Mouse (Mus musculus) heart, postnatal 0 days (tissue): ENCODE results near the gene Asic3. TPM values are rescaled to one million over a fixed set of nuclear protein-coding genes. Genes with fewer than 3 reads are reported as not detected.
A peak's percentile ranks its signal among the peaks of the same experiment; 100 is the strongest.

Experiments
- ATAC-seq: fragments of 200-750 bp; cut with Nextera tagmentation; 2 replicates; pipeline ENCODE4 v1.8.0; 2017; ENCODE audit warnings: low read depth, moderate number of reproducible peaks, moderate library complexity; ENCODE audit not compliant: insufficient read depth
- DNase-seq: peaks from one replicate; pipeline ENCODE4 v3.0.0-alpha.2; 2016; ENCODE audit warnings: low spot score
- H3K27ac ChIP-seq: fragments of 300-500 bp; sonication (generic); 2 replicates; pipeline ENCODE4 v1.5.1; 2014; ENCODE audit warnings: low read depth, mild to moderate bottlenecking
- H3K27me3 ChIP-seq: fragments of 300-500 bp; sonication (generic); 2 replicates; pipeline ENCODE4 v1.6.1; 2014; ENCODE audit warnings: low read length, mixed read lengths; ENCODE audit not compliant: control insufficient read depth, insufficient read depth
- H3K36me3 ChIP-seq: fragments of 300-500 bp; sonication (generic); replicated peaks from 2 replicates; pipeline ENCODE4 v1.6.1; 2014; ENCODE audit warnings: low read length, mixed read lengths; ENCODE audit not compliant: control insufficient read depth, insufficient read depth
- H3K4me1 ChIP-seq: fragments of 300-500 bp; sonication (generic); 2 replicates; pipeline ENCODE4 v1.6.1; 2014; ENCODE audit warnings: antibody characterized with exemption; ENCODE audit not compliant: control insufficient read depth, insufficient read depth
- H3K4me2 ChIP-seq: fragments of 300-500 bp; sonication (generic); 2 replicates; pipeline ENCODE4 v1.6.1; 2014; ENCODE audit warnings: low read depth, mild to moderate bottlenecking, low read length, moderate library complexity
- H3K4me3 ChIP-seq: fragments of 300-500 bp; sonication (generic); 2 replicates; pipeline ENCODE4 v1.5.1; 2014; ENCODE audit warnings: low read depth, low read length
- H3K9ac ChIP-seq: fragments of 300-500 bp; sonication (generic); replicated peaks from 2 replicates; pipeline ENCODE4 v1.6.1; 2014; ENCODE audit warnings: low read depth, low read length, mixed read lengths
- H3K9me3 ChIP-seq: fragments of 300-500 bp; sonication (generic); replicated peaks from 2 replicates; pipeline ENCODE4 v1.6.1; 2016; ENCODE audit warnings: low read length; ENCODE audit not compliant: control insufficient read depth
- CTCF ChIP-seq: IDR thresholded peaks from 2 replicates; pipeline ENCODE4 v1.5.1; 2016; ENCODE audit warnings: antibody characterized with exemption, control low read depth, low read depth
- EP300 ChIP-seq: IDR thresholded peaks from 2 replicates; pipeline ENCODE4 v1.6.1; 2016; ENCODE audit warnings: antibody characterized with exemption, low read depth
- WGBS: fragments of 180-500 bp; shearing (Covaris S2); extraction: QIAGEN DNeasy Blood & Tissue Kit; methylation state at CpG from one replicate; pipeline ENCODE4 v1.1.7; 2014; 5-methylcytosine and 5-hydroxymethylcytosine counted together
- polyA plus RNA-seq: library from polyadenylated mRNA; unstranded; fragments of >200 nt; fragmentation: Nextera tagmentation; extraction: Ambion mirVana; gene quantifications from 2 replicates; pipeline ENCODE4 v1.2.1, GENCODE M21; 2015
- total RNA-seq: library from RNA; depleted of rRNA; stranded (reverse); fragments of >200 nt; gene quantifications from 2 replicates; pipeline ENCODE4 v1.2.3, GENCODE M21; 2014; ENCODE audit warnings: low replicate concordance

The Asic3 gene
- total and polyA plus RNA-seq, 2 experiments from 2014 or later = 0.10 TPM; not detected in 1

- TF ChIP-seq EP300 (no peak), CTCF (no peak)
- Histone ChIP-seq H3K9me3 (no peaks in the 10 kb centered on the region), H3K9ac (no peak overlapping the region), H3K4me3 (no peak overlapping the region), H3K4me1 (peaks cover 10% of the 10 kb centered on the region; the same call in 1 of the 2 replicates), H3K27ac (no peak overlapping the region), H3K27me3 (no peaks in the 10 kb centered on the region), H3K4me2 (no peak overlapping the region), H3K36me3 (peaks cover 60% of the 10 kb centered on the region)
- DNase-seq (no peak), ATAC-seq (no peak)
- 83% methylated on average over 8 of the region's 8 CpGs for WGBS
Observed at GRCm38 (mm10) chr5:24441187-24441586, 28.0 kb downstream of the Asic3 start.

GRCm38 (mm10) chr5:24442029-24442428, 28.8 kb downstream of the Asic3 start:
- ATAC-seq (no peak), DNase-seq (no peak)
- H3K4me2 ChIP-seq = no peak overlapping the region
- no peak overlapping the region for H3K27ac ChIP-seq
- no peak overlapping the region for H3K9ac ChIP-seq
- no peaks in the 10 kb centered on the region for H3K9me3 ChIP-seq
- peaks cover 53% of the 10 kb centered on the region for H3K36me3 ChIP-seq
- no peak overlapping the region for H3K4me3 ChIP-seq
- H3K27me3 ChIP-seq = no peaks in the 10 kb centered on the region
- no peak for TF ChIP-seq EP300
- no peak for TF ChIP-seq CTCF
- H3K4me1 ChIP-seq = peaks cover 10% of the 10 kb centered on the region; the same call in 1 of the 2 replicates
- WGBS = 74% methylated on average over 9 of the region's 9 CpGs

DNA sequence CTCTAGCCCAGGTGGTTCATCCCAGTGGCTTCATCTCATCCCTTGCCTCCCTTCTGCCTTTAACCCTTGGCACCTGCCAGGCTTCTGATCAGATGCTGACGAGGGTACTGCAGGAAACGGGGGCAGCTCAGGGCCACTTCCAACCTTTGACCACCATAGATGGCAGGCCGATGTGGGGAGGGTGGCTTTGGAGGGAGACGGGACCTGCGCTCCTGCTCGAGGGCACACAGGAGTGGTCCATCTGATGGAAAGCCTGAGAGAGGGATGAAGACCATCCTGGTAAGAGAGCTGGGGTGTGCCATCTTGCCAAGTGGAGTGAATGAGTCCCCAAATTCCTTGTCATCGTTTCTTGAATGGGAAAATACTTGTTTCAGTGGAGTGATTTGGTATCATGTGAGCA, 30.0 kb downstream of the Asic3 start:
- TF ChIP-seq CTCF (no peak), EP300 (no peak)
- H3K4me1 ChIP-seq = peaks cover 14% of the 10 kb centered on the region
- H3K27me3 ChIP-seq = no peaks in the 10 kb centered on the region
- no peak overlapping the region for H3K9ac ChIP-seq
- H3K9me3 ChIP-seq = no peaks in the 10 kb centered on the region
- WGBS = 87% methylated on average over 7 of the region's 7 CpGs
- ATAC-seq (no peak), DNase-seq (no peak)
- peaks cover 43% of the 10 kb centered on the region for H3K36me3 ChIP-seq
- H3K4me3 ChIP-seq = no peak overlapping the region
- H3K27ac ChIP-seq = no peak overlapping the region
- no peak overlapping the region for H3K4me2 ChIP-seq

GRCm38 (mm10) chr5:24443927-24444326, 30.7 kb downstream of the Asic3 start:
- WGBS = 69% methylated on average over 12 of the region's 12 CpGs
- ATAC-seq (no peak), DNase-seq (no peak)
- Histone ChIP-seq H3K4me3 (peak overlapping the region; percentile 86), H3K36me3 (peaks cover 37% of the 10 kb centered on the region), H3K4me2 (peak overlapping the region; percentile 73), H3K4me1 (peaks cover 14% of the 10 kb centered on the region), H3K9me3 (no peaks in the 10 kb centered on the region), H3K9ac (peak overlapping the region; percentile 95), H3K27me3 (no peaks in the 10 kb centered on the region), H3K27ac (peak overlapping the region; percentile 99)
- TF ChIP-seq EP300 (no peak), CTCF (no peak)

- H3K4me3 ChIP-seq = peak within 1 kb of the TSS; percentile 86
- peaks cover 28% of the 10 kb centered on the region for H3K36me3 ChIP-seq
- TF ChIP-seq EP300 = 0 out of 2 replicates have a peak, but pooled peaks have one; percentile 42
- no peak for TF ChIP-seq CTCF
- no peaks in the 10 kb centered on the region for H3K9me3 ChIP-seq
- H3K4me2 ChIP-seq = peak within 1 kb of the TSS; percentile 73
- under 1% methylated on average over 56 of the region's 60 CpGs for WGBS
- ATAC-seq (peak; percentile 87), DNase-seq (peak; percentile 93)
- H3K27ac ChIP-seq = peak within 1 kb of the TSS; percentile 99
- peaks cover 14% of the 10 kb centered on the region for H3K4me1 ChIP-seq
- peak within 1 kb of the TSS; percentile 95 for H3K9ac ChIP-seq
- H3K27me3 ChIP-seq = no peaks in the 10 kb centered on the region
Observed at GRCm38 (mm10) chr5:24444746-24445427, 31.7 kb downstream of the Asic3 start, which contains the start of gene Fastk. TSS of gene Fastk (minus strand) at chr5:24445287.
